Mouse (Mus musculus) right cerebral cortex, adult 2 months (tissue): ENCODE results near the gene Arid4a.
A peak's percentile ranks its signal among the peaks of the same experiment; 100 is the strongest.

ENCODE experiments used
- DNase-seq, 2 experiments: peaks; one replicate each; pipeline ENCODE4 v3.0.0; 2021 to 2022; ENCODE audit warnings: low spot score in 2 of 2

The Arid4a gene

GRCm38 (mm10) chr12:71015363-71016210 lies at the start of gene Arid4a:
Gene Arid4a (plus strand): TSS chr12:71015990.
- DNase-seq, result peak; percentile 97

- DNase-seq, result no peak
These were observed 48.2 kb upstream of the Arid4a start for GRCm38 (mm10) chr12:70967581-70967980.

GRCm38 (mm10) chr12:70968141-70968790 lies 47.5 kb upstream of the Arid4a start:
- peak; percentile 72 to 77 for DNase-seq

GRCm38 (mm10) chr12:70968791-70969307 lies 46.9 kb upstream of the Arid4a start:
- peak; percentile 92 to 95 for DNase-seq

GRCm38 (mm10) chr12:70969485-70970184 lies 46.2 kb upstream of the Arid4a start:
- DNase-seq, result peak; percentile 53 to 66

GRCm38 (mm10) chr12:70973831-70974230 lies 42.0 kb upstream of the Arid4a start:
- no peak for DNase-seq

- peak; percentile 90 to 92 for DNase-seq
These were observed 41.1 kb upstream of the Arid4a start, which contains the start of gene Psma3 for GRCm38 (mm10) chr12:70974441-70975266. Gene Psma3 (plus strand): TSS chr12:70974621.

- DNase-seq, result no peak
These were observed 40.4 kb upstream of the Arid4a start for GRCm38 (mm10) chr12:70975406-70975805.

- DNase-seq, result no peak
These were observed 39.9 kb upstream of the Arid4a start for GRCm38 (mm10) chr12:70975891-70976290.

GRCm38 (mm10) chr12:70978345-70978744 lies 37.4 kb upstream of the Arid4a start:
- no peak for DNase-seq

- DNase-seq, result no peak
These were observed 30.8 kb upstream of the Arid4a start for GRCm38 (mm10) chr12:70984855-70985550.

GRCm38 (mm10) chr12:70997225-70997624 lies 18.6 kb upstream of the Arid4a start:
- no peak for DNase-seq

GRCm38 (mm10) chr12:70999423-70999903 lies 16.3 kb upstream of the Arid4a start:
- no peak for DNase-seq

- no peak for DNase-seq
These were observed 15.4 kb upstream of the Arid4a start for GRCm38 (mm10) chr12:71000344-71000743.

- DNase-seq, result no peak
These were observed 14.3 kb upstream of the Arid4a start for GRCm38 (mm10) chr12:71001456-71001855.

GRCm38 (mm10) chr12:71003760-71004426 lies 11.9 kb upstream of the Arid4a start:
- no peak for DNase-seq

GRCm38 (mm10) chr12:71006141-71006540 lies 9.6 kb upstream of the Arid4a start:
- no peak for DNase-seq

- no peak for DNase-seq
These were observed 8.9 kb upstream of the Arid4a start for GRCm38 (mm10) chr12:71006901-71007300.

- no peak for DNase-seq
These were observed 6.0 kb upstream of the Arid4a start for GRCm38 (mm10) chr12:71009769-71010168.

- DNase-seq, result peak in 1 of 2 experiments; percentile 40
These were observed 886 bp upstream of the Arid4a start for GRCm38 (mm10) chr12:71014845-71015362.
